Mouse (Mus musculus) forebrain, embryonic 12.5 days (tissue): ENCODE measurements around the gene Lin7b. TPM values are rescaled to one million over a fixed set of nuclear protein-coding genes. Genes with fewer than 3 reads are reported as not detected.
"Not testable (repeated sequence)": the region's sequence is repeated elsewhere in the genome, so short reads cannot be mapped to it uniquely, and the experiment has no call there.

ENCODE experiments used
- ATAC-seq: fragments of 200-750 bp; cut with Nextera tagmentation; 2 replicates; pipeline ENCODE4 v1.8.0; 2017; ENCODE audit warnings: moderate TSS enrichment; ENCODE audit not compliant: low FRiP score
- H3K27ac ChIP-seq: fragments of 300-500 bp; sonication (generic); 2 replicates; pipeline ENCODE4 v1.5.1; 2016; ENCODE audit warnings: mild to moderate bottlenecking
- H3K27me3 ChIP-seq: fragments of 300-500 bp; sonication (generic); 2 replicates; pipeline ENCODE4 v1.6.1; 2016; ENCODE audit warnings: mild to moderate bottlenecking
- H3K36me3 ChIP-seq: fragments of 300-500 bp; sonication (generic); replicated peaks from 2 replicates; pipeline ENCODE4 v1.6.1; 2016; ENCODE audit warnings: mild to moderate bottlenecking
- H3K4me1 ChIP-seq: fragments of 300-500 bp; sonication (generic); 2 replicates; pipeline ENCODE4 v1.6.1; 2016
- H3K4me2 ChIP-seq: fragments of 300-500 bp; sonication (generic); 2 replicates; pipeline ENCODE4 v1.6.1; 2016; ENCODE audit warnings: mild to moderate bottlenecking, moderate library complexity
- H3K4me3 ChIP-seq: fragments of 300-500 bp; sonication (generic); replicated peaks from 2 replicates; pipeline ENCODE4 v1.5.1; 2016; ENCODE audit warnings: mild to moderate bottlenecking
- H3K9ac ChIP-seq: fragments of 300-500 bp; sonication (generic); 2 replicates; pipeline ENCODE4 v1.6.1; 2016; ENCODE audit warnings: mild to moderate bottlenecking
- H3K9me3 ChIP-seq: fragments of 300-500 bp; sonication (generic); 2 replicates; pipeline ENCODE4 v1.6.1; 2016
- WGBS: fragments of 180-500 bp; shearing (Covaris S2); methylation state at CpG from one replicate; pipeline ENCODE4 v1.1.7; 2016; 5-methylcytosine and 5-hydroxymethylcytosine counted together
- polyA plus RNA-seq: library from polyadenylated mRNA; unstranded; fragments of >200 nt; fragmentation: Nextera tagmentation; extraction: Ambion mirVana; gene quantifications from 2 replicates; pipeline ENCODE4 v1.2.1, GENCODE M21; 2016

The Lin7b gene
- polyA plus RNA-seq, 1 experiment from 2014 or later, result 3.1 TPM

GRCm38 (mm10) chr7:45406157-45407156, 36.1 kb upstream of the Lin7b start:
- Histone ChIP-seq H3K4me1 (peaks cover 13% of the 10 kb centered on the region), H3K9ac (peak overlapping the region; percentile 25; the same call in 1 of the 2 replicates), H3K27me3 (peaks cover 80% of the 10 kb centered on the region), H3K9me3 (no peaks in the 10 kb centered on the region), H3K27ac (no peak overlapping the region), H3K4me3 (peak overlapping the region; percentile 33), H3K36me3 (no peaks in the 10 kb centered on the region), H3K4me2 (peak overlapping the region; percentile 46)
- 4% methylated on average over 107 of the region's 114 CpGs for WGBS
- ATAC-seq, result no peak

- ATAC-seq, result no peak
- H3K9me3 ChIP-seq, result no peaks in the 10 kb centered on the region
- peak within 1 kb of the TSS; percentile 46 for H3K4me2 ChIP-seq
- H3K4me1 ChIP-seq, result peaks cover 13% of the 10 kb centered on the region
- H3K27me3 ChIP-seq, result peaks cover 69% of the 10 kb centered on the region
- no peak within 1 kb of the TSS for H3K27ac ChIP-seq
- 12% methylated on average over 28 of the region's 28 CpGs for WGBS
- H3K4me3 ChIP-seq, result peak within 1 kb of the TSS; percentile 33
- 0 out of 2 replicates have a peak within 1 kb of the TSS, but pooled peaks have one; percentile 25 for H3K9ac ChIP-seq
- H3K36me3 ChIP-seq, result no peaks in the 10 kb centered on the region
Observed at GRCm38 (mm10) chr7:45405091-45406075, 35.0 kb upstream of the Lin7b start, which contains the start of gene Kcna7. TSS of gene Kcna7 (plus strand) at chr7:45405653.

- no peak for ATAC-seq
- H3K36me3 ChIP-seq, result no peaks in the 10 kb centered on the region
- peaks cover 13% of the 10 kb centered on the region for H3K4me1 ChIP-seq
- no peak overlapping the region for H3K4me3 ChIP-seq
- H3K9ac ChIP-seq, result no peak overlapping the region
- 47% methylated on average over 6 of the region's 6 CpGs for WGBS
- no peak overlapping the region for H3K4me2 ChIP-seq
- no peaks in the 10 kb centered on the region for H3K9me3 ChIP-seq
- H3K27ac ChIP-seq, result no peak overlapping the region
- H3K27me3 ChIP-seq, result peaks cover 53% of the 10 kb centered on the region
Observed at GRCm38 (mm10) chr7:45403532-45404261, 33.3 kb upstream of the Lin7b start.

DNA sequence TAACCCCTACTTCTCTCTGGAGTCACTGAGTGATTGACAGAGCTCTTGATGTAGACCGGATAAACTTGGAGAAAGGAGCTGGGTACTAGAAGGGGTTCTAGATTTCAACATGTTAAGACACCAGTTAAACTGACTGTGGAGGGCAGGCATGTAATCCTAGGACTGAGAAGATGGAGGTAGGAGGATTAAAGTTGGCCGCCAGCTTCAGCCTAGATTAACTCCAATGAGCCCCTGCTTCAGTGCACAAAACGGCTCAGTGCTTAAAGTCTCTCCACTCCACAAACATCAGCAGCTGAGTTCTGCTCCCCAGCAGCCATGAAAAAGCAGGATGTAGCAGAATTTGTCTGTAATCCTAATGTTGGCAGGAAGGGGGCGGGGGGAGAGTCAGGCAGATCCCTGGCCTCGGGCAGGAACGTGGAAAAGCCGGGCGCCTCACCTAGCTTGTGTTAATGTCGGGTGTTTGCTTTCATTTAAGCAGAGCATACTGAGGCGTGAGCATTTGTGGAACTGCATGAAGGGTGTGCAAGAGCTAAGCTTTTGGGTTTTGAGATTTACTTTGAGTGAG, 31.2 kb upstream of the Lin7b start:
- Histone ChIP-seq H3K4me3 (no peak overlapping the region), H3K4me2 (no peak overlapping the region), H3K4me1 (peaks cover 10% of the 10 kb centered on the region), H3K9me3 (no peaks in the 10 kb centered on the region), H3K27me3 (peaks cover 32% of the 10 kb centered on the region), H3K9ac (no peak overlapping the region), H3K36me3 (no peaks in the 10 kb centered on the region), H3K27ac (no peak overlapping the region)
- 72% methylated on average over 10 of the region's 10 CpGs for WGBS
- ATAC-seq, result no peak

- WGBS, result 80% methylated on average over 2 of the region's 2 CpGs
- peaks cover 22% of the 10 kb centered on the region for H3K4me1 ChIP-seq
- no peak overlapping the region for H3K9ac ChIP-seq
- H3K4me2 ChIP-seq, result no peak overlapping the region
- ATAC-seq, result no peak
- H3K4me3 ChIP-seq, result no peak overlapping the region
- H3K36me3 ChIP-seq, result peaks cover 22% of the 10 kb centered on the region
- no peak overlapping the region for H3K27ac ChIP-seq
- H3K9me3 ChIP-seq, result no peaks in the 10 kb centered on the region
- H3K27me3 ChIP-seq, result 0 out of 2 replicates have a peak, but pooled peaks cover 2% of the 10 kb centered on the region
Observed at GRCm38 (mm10) chr7:45396787-45397186, 26.4 kb upstream of the Lin7b start.

GRCm38 (mm10) chr7:45396337-45396775, 26.0 kb upstream of the Lin7b start:
- peak overlapping the region; percentile 99 for H3K27ac ChIP-seq
- peak; percentile 22; the same call in 1 of the 2 replicates for ATAC-seq
- not testable (repeated sequence) for H3K9ac ChIP-seq, H3K9me3 ChIP-seq, H3K27me3 ChIP-seq
- peak overlapping the region; percentile 85 for H3K4me3 ChIP-seq
- peak overlapping the region; percentile 64 for H3K4me2 ChIP-seq
- peaks cover 22% of the 10 kb centered on the region for H3K4me1 ChIP-seq
- 6% methylated on average over 3 of the region's 3 CpGs for WGBS
- peaks cover 26% of the 10 kb centered on the region for H3K36me3 ChIP-seq

DNA sequence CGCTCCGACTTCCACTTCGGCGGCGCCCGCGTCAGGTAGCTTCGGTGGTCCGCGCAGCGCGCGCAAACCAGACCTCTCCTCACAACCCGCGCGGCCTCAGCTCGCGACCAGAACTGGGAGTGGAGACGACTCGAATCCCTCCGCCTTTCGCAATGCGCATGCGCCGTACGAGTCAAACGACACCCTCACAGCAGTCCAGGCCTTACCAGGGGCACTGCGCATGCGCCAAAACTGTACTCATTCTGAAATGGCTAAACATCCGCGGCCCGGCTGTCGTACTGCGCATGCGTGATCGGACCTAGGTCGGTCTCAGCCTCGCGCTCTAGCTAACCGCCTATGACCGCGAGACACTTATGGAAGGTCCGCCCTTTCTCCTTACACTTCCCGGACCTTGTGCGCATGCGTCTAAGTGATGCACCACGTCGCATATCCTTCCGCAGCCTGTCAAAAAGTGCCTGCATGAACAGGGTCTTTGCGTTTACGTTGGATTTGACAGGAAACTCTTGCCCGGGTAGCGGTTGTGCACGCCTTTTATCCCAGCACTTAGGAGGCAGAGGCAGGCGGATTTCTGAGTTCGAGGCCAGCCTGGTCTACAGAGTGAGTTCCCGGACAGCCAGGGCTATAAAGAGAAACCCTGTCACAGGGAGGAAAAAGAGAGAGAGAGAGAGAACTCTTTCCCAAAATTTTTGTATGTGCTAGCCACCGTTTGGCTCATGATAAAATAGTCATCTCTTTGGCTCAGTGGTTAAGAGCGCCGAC, 25.4 kb upstream of the Lin7b start, which contains the start of gene Snrnp70:
Gene Snrnp70 (minus strand): TSS at position 165 of the 759 bp plus-strand sequence.
- H3K4me3 ChIP-seq, result peak within 1 kb of the TSS; percentile 85
- H3K9me3 ChIP-seq, result no peaks in the 10 kb centered on the region
- peak within 1 kb of the TSS; percentile 98 for H3K4me2 ChIP-seq
- no peaks in the 10 kb centered on the region for H3K27me3 ChIP-seq
- peak within 1 kb of the TSS; percentile 99 for H3K27ac ChIP-seq
- H3K4me1 ChIP-seq, result peaks cover 22% of the 10 kb centered on the region
- peak within 1 kb of the TSS; percentile 97 for H3K9ac ChIP-seq
- H3K36me3 ChIP-seq, result peaks cover 30% of the 10 kb centered on the region
- under 1% methylated on average over 60 of the region's 60 CpGs for WGBS
- ATAC-seq, result peak; percentile 97

- Histone ChIP-seq H3K4me2 (peak overlapping the region; percentile 98), H3K9ac (peak overlapping the region; percentile 97), H3K4me3 (peak overlapping the region; percentile 85), H3K36me3 (peaks cover 36% of the 10 kb centered on the region), H3K4me1 (peaks cover 22% of the 10 kb centered on the region), H3K27me3 (no peaks in the 10 kb centered on the region), H3K27ac (peak overlapping the region; percentile 99), H3K9me3 (no peaks in the 10 kb centered on the region)
- ATAC-seq, result peak; percentile 80
- WGBS, result 0% methylated on average over 15 of the region's 20 CpGs
Observed at GRCm38 (mm10) chr7:45395129-45395541, 24.8 kb upstream of the Lin7b start.

DNA sequence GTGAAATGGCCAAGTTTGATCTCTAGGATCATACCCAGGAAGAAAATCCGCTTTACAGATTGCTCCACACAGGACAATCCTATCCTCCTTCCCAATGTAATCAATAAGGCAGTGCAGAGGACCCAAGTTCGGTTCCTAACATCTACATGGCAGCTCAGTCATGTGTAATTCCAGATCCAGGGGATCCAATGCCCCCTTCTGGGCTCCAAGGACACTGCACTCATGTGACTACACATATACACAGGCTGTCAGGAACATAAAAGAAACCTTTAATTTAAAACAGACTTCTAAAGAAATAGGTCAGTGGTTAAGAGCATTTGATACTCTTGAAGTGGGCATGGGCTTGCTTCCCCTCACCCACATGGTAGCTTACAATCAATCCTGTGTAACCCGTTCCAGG, 15.7 kb upstream of the Lin7b start:
- no peak overlapping the region for H3K9ac ChIP-seq
- H3K27ac ChIP-seq, result no peak overlapping the region
- 88% methylated on average over 3 of the region's 3 CpGs for WGBS
- no peaks in the 10 kb centered on the region for H3K4me1 ChIP-seq
- H3K4me2 ChIP-seq, result no peak overlapping the region
- peaks cover 96% of the 10 kb centered on the region for H3K36me3 ChIP-seq
- no peaks in the 10 kb centered on the region for H3K9me3 ChIP-seq
- no peak for ATAC-seq
- no peaks in the 10 kb centered on the region for H3K27me3 ChIP-seq
- no peak overlapping the region for H3K4me3 ChIP-seq

GRCm38 (mm10) chr7:45376057-45376456, 5.7 kb upstream of the Lin7b start:
- peaks cover 87% of the 10 kb centered on the region for H3K36me3 ChIP-seq
- ATAC-seq, result no peak
- no peak overlapping the region for H3K9ac ChIP-seq
- H3K4me3 ChIP-seq, result no peak overlapping the region
- no peak overlapping the region for H3K4me2 ChIP-seq
- no peaks in the 10 kb centered on the region for H3K9me3 ChIP-seq
- peaks cover 7% of the 10 kb centered on the region; the same call in 1 of the 2 replicates for H3K4me1 ChIP-seq
- no peaks in the 10 kb centered on the region for H3K27me3 ChIP-seq
- WGBS, result 90% methylated on average over 1 of the region's 1 CpGs
- H3K27ac ChIP-seq, result no peak overlapping the region
